24 mouse cellular contexts compared by ENCODE assay signal in the genomic region with DNA sequence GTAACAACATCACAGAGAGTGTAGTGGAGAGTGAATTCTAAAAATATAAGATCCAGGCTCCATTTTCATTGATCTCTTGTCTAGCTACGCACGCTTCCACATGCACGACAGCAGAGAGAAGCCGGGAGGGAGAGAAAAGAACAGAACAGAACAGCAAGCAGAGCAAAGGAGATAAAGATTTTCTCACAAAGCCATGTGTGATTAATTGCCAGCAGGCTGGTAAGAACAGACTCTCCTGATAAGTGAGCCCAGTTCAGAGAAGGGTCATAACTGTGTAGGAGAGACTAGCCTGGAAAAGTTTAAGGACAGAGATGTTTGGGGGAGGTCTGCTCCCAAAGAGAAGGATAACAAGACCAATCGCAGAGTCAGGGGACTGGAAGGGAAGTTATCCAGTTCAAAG.
A peak's percentile ranks its signal among the peaks of the same experiment; 100 is the strongest.
DNase-seq lines count a peak whose midpoint lies in the region; ATAC-seq and TF ChIP-seq lines count a peak whose summit lies in the region.
"Had no signal": no experiment of that assay in that cellular context is flagged by ENCODE, and none has a peak within 500 bp of the region (broad histone marks: within the 10 kb centered on the region; RNA-seq: fewer than 3 reads in every experiment).

No protein-coding gene starts in this region.

- intact Hi-C loops in gastrocnemius, adult 2 months (cut with DNase I), result loop anchor here (5.0 kb wide), 1 partner anchor 45 kb away; no protein-coding TSS in a partner anchor
- intact Hi-C loops in heart, postnatal 10 days (cut with DNase I), result loop anchor here (5.0 kb wide), 1 partner anchor 35 kb away; no protein-coding TSS in a partner anchor

- DNase-seq in gastrocnemius, adult 2 months, result no peak
- DNase-seq in gastrocnemius, postnatal 10 days, result no peak
- no peak for DNase-seq in heart, postnatal 10 days
- DNase-seq in stomach, postnatal 0 days (ENCODE audit: low spot score), result no peak
- DNase-seq in adipocyte (ENCODE audit: low spot score), result no peak
- DNase-seq: adrenal gland, adult 8-10 months; cerebellum, adult 11-12 months; cerebellum, postnatal 10 days; kidney, postnatal 25 days; layer of hippocampus, postnatal 36 days; lung, postnatal 4 days; spleen, adult 18-20 months; thymus, adult 2 months; thymus, postnatal 4 days had no signal

- H3K4me1 ChIP-seq in heart, embryonic 15.5 days (replicated peaks), result peaks cover 32% of the 10 kb centered on the region
- H3K4me1 ChIP-seq in stomach, embryonic 14.5 days (ENCODE audit: control insufficient read depth, insufficient read depth, low read length), result peaks cover 12% of the 10 kb centered on the region; the same call in 1 of the 2 replicates
- H3K4me1 ChIP-seq in stomach, postnatal 0 days (replicated peaks; ENCODE audit: control insufficient read depth, insufficient read depth), result no peaks in the 10 kb centered on the region
- H3K4me1 ChIP-seq in stomach, embryonic 15.5 days, result peaks cover 6% of the 10 kb centered on the region
- H3K4me1 ChIP-seq: hindbrain, embryonic 12.5 days; midbrain, embryonic 12.5 days had no signal

- 29% methylated on average over 5 of the region's 5 CpGs for WGBS in heart, embryonic 15.5 days
- WGBS in stomach, embryonic 14.5 days, result 35% methylated on average over 5 of the region's 5 CpGs
- WGBS in stomach, postnatal 0 days, result 43% methylated on average over 5 of the region's 5 CpGs
- WGBS in stomach, embryonic 15.5 days, result 41% methylated on average over 5 of the region's 5 CpGs

- no peak for TF ChIP-seq CTCF in gastrocnemius, adult 2 months (IDR thresholded peaks at IDR 0.05)
- no peak for TF ChIP-seq CTCF in stomach, postnatal 0 days (IDR thresholded peaks at IDR 0.05; ENCODE audit: low read depth)

- no peak overlapping the region for H3K9ac ChIP-seq in heart, embryonic 15.5 days
- no peak overlapping the region for H3K9ac ChIP-seq in stomach, embryonic 14.5 days (replicated peaks; ENCODE audit: low read depth, low read length)
- H3K9ac ChIP-seq in stomach, postnatal 0 days (ENCODE audit: low read length), result no peak overlapping the region
- H3K9ac ChIP-seq in stomach, embryonic 15.5 days, result no peak overlapping the region
- H3K9ac ChIP-seq: forebrain, embryonic 13.5 days; hindbrain, embryonic 12.5 days; liver, embryonic 15.5 days; midbrain, embryonic 12.5 days had no signal

- H3K27me3 ChIP-seq in heart, embryonic 15.5 days, result no peaks in the 10 kb centered on the region
- H3K27me3 ChIP-seq in stomach, embryonic 14.5 days (ENCODE audit: control insufficient read depth, insufficient read depth, low read length), result no peaks in the 10 kb centered on the region
- no peaks in the 10 kb centered on the region for H3K27me3 ChIP-seq in stomach, postnatal 0 days (ENCODE audit: control insufficient read depth, insufficient read depth, low read length)
- no peaks in the 10 kb centered on the region for H3K27me3 ChIP-seq in stomach, embryonic 15.5 days (replicated peaks)
- H3K27me3 ChIP-seq: forebrain, embryonic 13.5 days; hindbrain, embryonic 12.5 days; midbrain, embryonic 12.5 days; Patski had no signal

- TF ChIP-seq EP300 in stomach, postnatal 0 days (optimal IDR thresholded peaks at IDR 0.05), result no peak

- ATAC-seq in heart, embryonic 15.5 days (replicated peaks; ENCODE audit: insufficient number of reproducible peaks, insufficient read depth, low FRiP score, low read depth), result no peak
- ATAC-seq in stomach, embryonic 14.5 days (ENCODE audit: insufficient number of reproducible peaks, insufficient read depth, low FRiP score, low read depth), result no peak
- no peak for ATAC-seq in stomach, postnatal 0 days (ENCODE audit: low FRiP score, low TSS enrichment)
- peak; percentile 39; the same call in 1 of the 2 replicates for ATAC-seq in stomach, embryonic 15.5 days (ENCODE audit: insufficient read depth, low FRiP score, low read depth)
- ATAC-seq: CD4-positive, CD25-positive, alpha-beta regulatory T cell, adult 4 months; forebrain, embryonic 13.5 days; intestine, postnatal 0 days; Patski had no signal

- no peak overlapping the region for H3K4me3 ChIP-seq in gastrocnemius, adult 2 months
- H3K4me3 ChIP-seq in heart, embryonic 15.5 days, result no peak overlapping the region
- H3K4me3 ChIP-seq in stomach, embryonic 14.5 days (ENCODE audit: low read depth, low read length), result no peak overlapping the region
- H3K4me3 ChIP-seq in stomach, postnatal 0 days (ENCODE audit: low read depth, low read length), result no peak overlapping the region
- no peak overlapping the region for H3K4me3 ChIP-seq in stomach, embryonic 15.5 days (replicated peaks)
- H3K4me3 ChIP-seq: forebrain, embryonic 13.5 days; hindbrain, embryonic 12.5 days; liver, embryonic 15.5 days; midbrain, embryonic 12.5 days had no signal

- no peak overlapping the region for H3K4me2 ChIP-seq in heart, embryonic 15.5 days
- no peak overlapping the region for H3K4me2 ChIP-seq in stomach, embryonic 14.5 days (replicated peaks; ENCODE audit: low read depth, low read length)
- no peak overlapping the region for H3K4me2 ChIP-seq in stomach, postnatal 0 days (replicated peaks; ENCODE audit: low read depth)
- H3K4me2 ChIP-seq in stomach, embryonic 15.5 days, result no peak overlapping the region
- H3K4me2 ChIP-seq: forebrain, embryonic 13.5 days; hindbrain, embryonic 12.5 days; midbrain, embryonic 12.5 days had no signal

- peaks cover 20% of the 10 kb centered on the region for H3K36me3 ChIP-seq in heart, embryonic 15.5 days
- H3K36me3 ChIP-seq in stomach, embryonic 14.5 days (ENCODE audit: control insufficient read depth, insufficient read depth, low read length), result no peaks in the 10 kb centered on the region; the same call in 1 of the 2 replicates
- H3K36me3 ChIP-seq in stomach, postnatal 0 days (ENCODE audit: control insufficient read depth, insufficient read depth, low read length), result peaks cover 9% of the 10 kb centered on the region; the same call in 1 of the 2 replicates
- no peaks in the 10 kb centered on the region for H3K36me3 ChIP-seq in stomach, embryonic 15.5 days
- H3K36me3 ChIP-seq: liver, embryonic 15.5 days had no signal

- H3K9me3 ChIP-seq in heart, embryonic 15.5 days (replicated peaks), result no peaks in the 10 kb centered on the region
- no peaks in the 10 kb centered on the region for H3K9me3 ChIP-seq in stomach, embryonic 14.5 days (ENCODE audit: control insufficient read depth, low read depth, low read length)
- no peaks in the 10 kb centered on the region for H3K9me3 ChIP-seq in stomach, postnatal 0 days (ENCODE audit: control insufficient read depth, low read length)
- no peaks in the 10 kb centered on the region for H3K9me3 ChIP-seq in stomach, embryonic 15.5 days
- H3K9me3 ChIP-seq: forebrain, embryonic 13.5 days; hindbrain, embryonic 12.5 days; liver, embryonic 15.5 days; midbrain, embryonic 12.5 days had no signal

- H3K27ac ChIP-seq in gastrocnemius, adult 2 months, result peak overlapping the region; percentile 31; the same call in 1 of the 2 replicates
- H3K27ac ChIP-seq in heart, embryonic 15.5 days, result peak overlapping the region; percentile 32
- H3K27ac ChIP-seq in stomach, embryonic 14.5 days (ENCODE audit: low read length), result 0 out of 2 replicates have a peak overlapping the region, but pooled peaks have one; percentile 11
- no peak overlapping the region for H3K27ac ChIP-seq in stomach, postnatal 0 days (replicated peaks)
- no peak overlapping the region; the same call in 1 of the 2 replicates for H3K27ac ChIP-seq in stomach, embryonic 15.5 days
- H3K27ac ChIP-seq: forebrain, embryonic 13.5 days; hindbrain, embryonic 12.5 days; liver, embryonic 15.5 days; midbrain, embryonic 12.5 days had no signal

Comparison
In these comparisons a context has a peak if more than half of its experiments do, and no peak if none do; other contexts are left out.
1. H3K27ac ChIP-seq: peak in gastrocnemius, adult 2 months (single experiment), heart, embryonic 15.5 days (single experiment) and stomach, embryonic 14.5 days (single experiment); none in stomach, postnatal 0 days (single experiment) and stomach, embryonic 15.5 days (single experiment).